Mouse (Mus musculus) heart, postnatal 0 days (tissue): ENCODE measurements at regions not wholly inside any gene's neighbourhood (a gene's known extent, or its start where the extent isn't known, plus 50 kb on each side); places are given as distances from the start of the nearest gene placed in this dataset.

Experiments
- ATAC-seq: fragments of 200-750 bp; cut with Nextera tagmentation; 2 replicates; pipeline ENCODE4 v1.8.0; 2017; ENCODE audit warnings: low read depth, moderate number of reproducible peaks, moderate library complexity; ENCODE audit not compliant: insufficient read depth
- DNase-seq: peaks from one replicate; pipeline ENCODE4 v3.0.0-alpha.2; 2016; ENCODE audit warnings: low spot score
- H3K27ac ChIP-seq: fragments of 300-500 bp; sonication (generic); 2 replicates; pipeline ENCODE4 v1.5.1; 2014; ENCODE audit warnings: low read depth, mild to moderate bottlenecking
- H3K27me3 ChIP-seq: fragments of 300-500 bp; sonication (generic); 2 replicates; pipeline ENCODE4 v1.6.1; 2014; ENCODE audit warnings: low read length, mixed read lengths; ENCODE audit not compliant: control insufficient read depth, insufficient read depth
- H3K36me3 ChIP-seq: fragments of 300-500 bp; sonication (generic); replicated peaks from 2 replicates; pipeline ENCODE4 v1.6.1; 2014; ENCODE audit warnings: low read length, mixed read lengths; ENCODE audit not compliant: control insufficient read depth, insufficient read depth
- H3K4me1 ChIP-seq: fragments of 300-500 bp; sonication (generic); 2 replicates; pipeline ENCODE4 v1.6.1; 2014; ENCODE audit warnings: antibody characterized with exemption; ENCODE audit not compliant: control insufficient read depth, insufficient read depth
- H3K4me2 ChIP-seq: fragments of 300-500 bp; sonication (generic); 2 replicates; pipeline ENCODE4 v1.6.1; 2014; ENCODE audit warnings: low read depth, mild to moderate bottlenecking, low read length, moderate library complexity
- H3K4me3 ChIP-seq: fragments of 300-500 bp; sonication (generic); 2 replicates; pipeline ENCODE4 v1.5.1; 2014; ENCODE audit warnings: low read depth, low read length
- H3K9ac ChIP-seq: fragments of 300-500 bp; sonication (generic); replicated peaks from 2 replicates; pipeline ENCODE4 v1.6.1; 2014; ENCODE audit warnings: low read depth, low read length, mixed read lengths
- H3K9me3 ChIP-seq: fragments of 300-500 bp; sonication (generic); replicated peaks from 2 replicates; pipeline ENCODE4 v1.6.1; 2016; ENCODE audit warnings: low read length; ENCODE audit not compliant: control insufficient read depth
- CTCF ChIP-seq: IDR thresholded peaks from 2 replicates; pipeline ENCODE4 v1.5.1; 2016; ENCODE audit warnings: antibody characterized with exemption, control low read depth, low read depth
- EP300 ChIP-seq: IDR thresholded peaks from 2 replicates; pipeline ENCODE4 v1.6.1; 2016; ENCODE audit warnings: antibody characterized with exemption, low read depth
- WGBS: fragments of 180-500 bp; shearing (Covaris S2); extraction: QIAGEN DNeasy Blood & Tissue Kit; methylation state at CpG from one replicate; pipeline ENCODE4 v1.1.7; 2014; 5-methylcytosine and 5-hydroxymethylcytosine counted together

DNA sequence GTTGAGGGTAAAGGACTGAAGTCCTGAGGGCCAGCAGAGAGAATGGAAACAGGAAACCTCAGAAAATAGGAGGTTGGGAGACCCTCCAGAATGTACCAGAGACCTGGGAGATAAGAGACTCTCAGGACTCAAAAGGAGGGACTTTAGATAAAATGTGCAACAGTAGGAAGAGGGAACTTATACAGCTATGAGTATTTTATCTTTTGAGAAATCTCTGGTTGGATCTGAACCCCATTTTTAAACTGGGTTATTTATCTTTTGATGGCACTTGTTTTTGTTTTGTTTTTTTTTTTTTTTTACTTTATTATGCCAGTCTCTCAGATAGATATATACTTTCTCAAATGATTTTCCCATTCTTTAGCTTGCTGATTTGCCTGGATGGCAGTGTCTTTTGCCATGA lies 377.1 kb upstream of the Slitrk5 start:
- no peak overlapping the region for H3K9ac ChIP-seq
- no peak overlapping the region for H3K4me3 ChIP-seq
- H3K4me1 ChIP-seq, result no peaks in the 10 kb centered on the region
- H3K27me3 ChIP-seq, result no peaks in the 10 kb centered on the region
- H3K9me3 ChIP-seq, result no peaks in the 10 kb centered on the region
- no peak overlapping the region for H3K27ac ChIP-seq
- DNase-seq (no peak), ATAC-seq (no peak)
- no peaks in the 10 kb centered on the region for H3K36me3 ChIP-seq
- no peak overlapping the region for H3K4me2 ChIP-seq
- TF ChIP-seq CTCF (no peak), EP300 (no peak)

DNA sequence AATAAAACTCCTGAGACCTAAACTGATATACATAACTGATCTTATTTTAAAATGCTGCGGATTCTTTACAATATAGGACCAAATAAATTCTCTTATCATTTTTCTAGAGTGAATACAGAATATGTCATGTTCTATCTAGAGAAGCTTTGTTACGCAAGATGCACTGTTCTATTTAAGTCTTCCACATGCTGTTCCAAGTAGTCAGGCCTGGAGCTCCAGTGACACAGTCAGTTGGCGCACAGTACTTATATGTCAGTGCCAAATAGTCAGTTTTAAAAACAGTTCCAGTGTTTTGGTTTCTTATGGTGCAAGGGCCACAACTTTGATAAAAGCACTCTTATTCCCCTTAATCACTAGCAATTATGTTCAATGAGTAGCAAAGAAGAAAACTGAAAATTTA lies 344.3 kb upstream of the Slitrk5 start:
- Histone ChIP-seq H3K36me3 (no peaks in the 10 kb centered on the region), H3K4me3 (no peak overlapping the region), H3K27me3 (no peaks in the 10 kb centered on the region), H3K27ac (no peak overlapping the region), H3K4me2 (no peak overlapping the region), H3K9me3 (no peaks in the 10 kb centered on the region), H3K4me1 (no peaks in the 10 kb centered on the region), H3K9ac (no peak overlapping the region)
- TF ChIP-seq CTCF (no peak), EP300 (no peak)
- DNase-seq (no peak), ATAC-seq (no peak)
- 62% methylated on average over 3 of the region's 3 CpGs for WGBS

GRCm38 (mm10) chr14:111353518-111353917 lies 321.4 kb upstream of the Slitrk5 start:
- H3K4me1 ChIP-seq, result no peaks in the 10 kb centered on the region
- H3K9me3 ChIP-seq, result no peaks in the 10 kb centered on the region
- 68% methylated on average over 5 of the region's 5 CpGs for WGBS
- H3K27me3 ChIP-seq, result no peaks in the 10 kb centered on the region
- H3K4me3 ChIP-seq, result no peak overlapping the region
- no peak overlapping the region for H3K9ac ChIP-seq
- TF ChIP-seq CTCF, result no peak
- no peak for TF ChIP-seq EP300
- H3K27ac ChIP-seq, result no peak overlapping the region
- H3K4me2 ChIP-seq, result no peak overlapping the region
- DNase-seq, result no peak
- H3K36me3 ChIP-seq, result no peaks in the 10 kb centered on the region
- no peak for ATAC-seq

GRCm38 (mm10) chr14:111396803-111397202 lies 278.1 kb upstream of the Slitrk5 start:
- no peak for TF ChIP-seq EP300
- TF ChIP-seq CTCF, result no peak
- Histone ChIP-seq H3K4me2 (no peak overlapping the region), H3K4me1 (no peaks in the 10 kb centered on the region), H3K27me3 (no peaks in the 10 kb centered on the region), H3K27ac (no peak overlapping the region), H3K4me3 (no peak overlapping the region), H3K36me3 (no peaks in the 10 kb centered on the region), H3K9me3 (no peaks in the 10 kb centered on the region), H3K9ac (no peak overlapping the region)
- ATAC-seq, result no peak
- no peak for DNase-seq
- 34% methylated on average over 1 of the region's 1 CpGs for WGBS

GRCm38 (mm10) chr14:111400809-111401208 lies 274.1 kb upstream of the Slitrk5 start:
- no peak for TF ChIP-seq CTCF
- TF ChIP-seq EP300, result no peak
- Histone ChIP-seq H3K4me3 (no peak overlapping the region), H3K4me1 (no peaks in the 10 kb centered on the region), H3K27me3 (no peaks in the 10 kb centered on the region), H3K27ac (no peak overlapping the region), H3K9me3 (no peaks in the 10 kb centered on the region), H3K9ac (no peak overlapping the region), H3K36me3 (no peaks in the 10 kb centered on the region), H3K4me2 (no peak overlapping the region)
- WGBS, result 48% methylated on average over 3 of the region's 3 CpGs
- DNase-seq (no peak), ATAC-seq (no peak)

- no peaks in the 10 kb centered on the region for H3K27me3 ChIP-seq
- no peak overlapping the region for H3K27ac ChIP-seq
- no peak overlapping the region for H3K4me2 ChIP-seq
- H3K9me3 ChIP-seq, result no peaks in the 10 kb centered on the region
- no peaks in the 10 kb centered on the region for H3K4me1 ChIP-seq
- no peaks in the 10 kb centered on the region for H3K36me3 ChIP-seq
- ATAC-seq, result no peak
- no peak for TF ChIP-seq CTCF
- no peak for TF ChIP-seq EP300
- no peak overlapping the region for H3K4me3 ChIP-seq
- no peak for DNase-seq
- no peak overlapping the region for H3K9ac ChIP-seq
- WGBS, result 76% methylated on average over 1 of the region's 1 CpGs
Observed at GRCm38 (mm10) chr14:111402538-111402937, 272.4 kb upstream of the Slitrk5 start.
